Mouse (Mus musculus): ENCODE data around the gene Slc9a1.

DNA sequence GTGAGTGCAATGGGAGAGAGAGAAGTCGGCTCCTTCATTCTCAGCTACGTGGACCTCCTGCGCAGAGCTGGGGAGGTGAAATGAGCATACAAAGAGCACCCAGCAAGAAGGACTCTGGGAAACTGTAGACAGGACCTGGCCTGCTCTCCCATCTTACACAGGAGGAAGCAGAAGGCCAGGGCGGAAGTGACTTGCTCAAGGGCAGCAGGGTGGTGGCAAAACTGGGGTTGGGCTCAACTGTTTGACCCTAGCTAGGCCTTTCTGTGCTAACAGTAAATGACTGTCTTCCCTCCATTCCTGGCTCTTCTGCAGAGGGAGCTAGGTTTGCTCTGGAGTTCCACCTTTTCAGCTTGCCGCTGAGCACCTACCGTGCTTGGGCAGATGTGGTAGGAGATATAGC is 21.1 kb downstream of the Slc9a1 start:
- TF ChIP-seq CTCF (IDR thresholded peaks at IDR 0.05; ENCODE audit: low read depth) (no peak), EP300 (IDR thresholded peaks at IDR 0.05; ENCODE audit: low read depth) (no peak)

Data from heart, postnatal 0 days (tissue).